Mouse (Mus musculus) layer of hippocampus, postnatal 10 days (tissue): ENCODE measurements around the gene Sap25. TPM values are rescaled to one million over a fixed set of nuclear protein-coding genes. Genes with fewer than 3 reads are reported as not detected.

ENCODE experiments used
- DNase-seq, 2 experiments: peaks; one replicate each; pipeline ENCODE4 v3.0.0; 2021; ENCODE audit warnings: low spot score in 2 of 2
- total RNA-seq, 2 experiments: library from RNA; stranded (reverse); gene quantifications; 2 replicates each; pipeline ENCODE4 v1.2.3; 2021

Gene Sap25
- total RNA-seq, 2 experiments from 2014 or later, result 5.0 to 7.5 TPM

DNA sequence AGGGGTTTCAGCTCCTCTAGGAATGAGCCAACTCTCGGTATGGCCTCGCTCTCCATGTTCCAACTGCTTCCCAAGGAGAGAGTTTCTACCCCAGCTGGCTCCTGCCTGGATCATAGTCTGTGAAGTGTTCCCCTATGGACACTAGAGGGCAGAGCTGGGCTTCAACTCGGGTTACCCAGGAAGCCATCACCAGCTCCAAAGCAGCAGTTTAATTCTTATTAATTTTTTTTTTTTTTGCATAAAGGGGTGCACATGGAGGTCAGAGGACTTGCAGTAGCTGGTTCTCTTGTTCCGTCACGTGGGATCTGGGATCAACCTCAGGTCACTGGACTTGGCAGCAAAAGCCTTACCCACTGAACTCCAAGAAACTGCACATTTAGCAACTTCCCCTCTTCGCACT is 15.8 kb downstream of the Sap25 start:
- DNase-seq, result peak; percentile 83 to 85

DNA sequence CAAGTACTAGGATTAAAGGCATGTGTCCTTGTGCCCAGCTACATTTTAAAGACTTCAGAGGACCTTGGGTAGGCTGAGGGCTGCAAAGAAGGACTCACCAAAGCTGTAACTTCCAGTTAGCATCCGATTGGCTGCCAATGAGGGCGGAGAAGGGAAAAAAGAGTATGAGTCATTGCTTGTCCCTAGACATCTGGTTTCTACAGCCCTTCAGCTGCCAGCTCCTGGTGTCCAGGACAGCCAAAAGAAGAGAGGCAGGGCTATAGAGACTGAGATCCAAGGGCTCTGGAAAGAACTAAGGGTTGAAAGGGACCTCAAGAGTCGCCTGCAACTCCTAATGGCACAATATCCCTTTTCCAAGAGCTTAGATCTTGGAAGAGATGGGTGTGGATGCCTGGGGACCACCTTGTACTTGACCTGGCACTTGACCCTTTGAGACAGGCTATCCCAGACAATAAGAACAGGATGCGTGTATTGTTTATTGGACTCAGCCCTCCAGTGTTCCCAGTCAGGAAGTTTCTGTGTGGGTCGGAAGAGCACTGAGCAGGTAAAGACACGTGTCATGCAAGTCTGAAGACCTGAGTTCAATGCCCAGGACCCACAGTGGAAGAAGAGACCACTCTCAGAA is 19.0 kb downstream of the Sap25 start:
- no peak for DNase-seq

DNA sequence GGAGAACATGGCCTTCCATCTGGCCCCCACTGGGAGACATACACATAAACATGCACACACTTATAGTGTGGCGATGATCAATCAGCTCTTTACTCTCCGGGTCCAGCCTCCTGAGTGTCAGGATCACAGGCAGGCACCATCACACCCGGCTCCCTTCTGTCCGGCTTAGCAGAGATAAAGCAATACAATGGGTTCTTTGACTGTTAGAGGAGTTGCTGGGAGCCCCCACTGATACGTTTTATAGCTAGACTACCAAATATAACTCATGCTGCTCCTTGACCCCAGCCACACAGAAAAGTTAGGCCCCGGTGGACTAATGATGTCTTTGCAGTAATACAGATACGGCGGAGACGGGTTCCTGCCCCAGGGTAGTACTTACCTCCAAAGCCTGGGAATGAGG is 21.9 kb downstream of the Sap25 start:
- no peak for DNase-seq

DNA sequence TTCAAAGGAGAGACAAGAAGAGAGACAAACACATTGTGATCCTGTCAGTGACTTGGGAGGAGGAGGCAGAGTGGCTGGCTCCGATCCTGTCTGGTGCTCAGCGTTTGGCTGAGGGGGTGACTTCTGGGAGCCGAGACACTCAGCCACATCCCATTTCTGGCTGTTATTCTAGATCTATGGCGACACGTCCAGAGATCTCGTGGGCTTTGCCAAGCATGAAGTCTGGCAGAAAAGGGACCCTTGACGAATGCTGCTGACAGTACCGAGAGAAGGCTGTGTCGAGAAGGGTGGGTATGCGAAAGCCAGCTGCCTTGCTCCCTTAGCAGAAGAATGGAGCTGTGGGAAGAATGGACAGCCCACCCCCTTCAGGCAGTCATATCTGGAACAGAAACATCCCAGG is 27.8 kb downstream of the Sap25 start:
- no peak for DNase-seq

- DNase-seq, result peak in 1 of 2 experiments; percentile 11
Measured at GRCm38 (mm10) chr5:137670240-137670639, 29.1 kb downstream of the Sap25 start.

- DNase-seq, result peak; percentile 21 to 26
Measured at GRCm38 (mm10) chr5:137671443-137672240, 30.5 kb downstream of the Sap25 start.

DNA sequence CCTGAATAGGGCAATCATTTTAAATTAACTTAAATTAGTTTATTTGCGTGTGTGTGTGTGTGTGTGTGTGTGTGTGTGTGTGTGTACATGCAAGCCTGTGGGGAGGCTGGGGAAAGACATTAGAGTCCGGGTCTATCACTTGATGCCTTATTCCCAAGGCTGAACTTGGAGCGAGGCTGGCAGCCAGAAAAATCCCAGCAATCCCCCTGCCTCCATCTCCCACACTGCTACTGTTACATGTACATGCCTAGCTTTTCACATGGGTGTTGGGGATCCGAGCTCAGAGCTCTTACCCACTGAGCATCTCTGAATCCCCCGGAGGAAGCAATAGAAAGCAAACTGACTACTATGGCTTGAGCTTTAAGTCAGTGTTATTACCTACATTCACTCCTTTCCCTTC is 31.2 kb downstream of the Sap25 start:
- DNase-seq, result peak in 1 of 2 experiments; percentile 10

GRCm38 (mm10) chr5:137673015-137673414 is 31.9 kb downstream of the Sap25 start:
- DNase-seq, result no peak

DNA sequence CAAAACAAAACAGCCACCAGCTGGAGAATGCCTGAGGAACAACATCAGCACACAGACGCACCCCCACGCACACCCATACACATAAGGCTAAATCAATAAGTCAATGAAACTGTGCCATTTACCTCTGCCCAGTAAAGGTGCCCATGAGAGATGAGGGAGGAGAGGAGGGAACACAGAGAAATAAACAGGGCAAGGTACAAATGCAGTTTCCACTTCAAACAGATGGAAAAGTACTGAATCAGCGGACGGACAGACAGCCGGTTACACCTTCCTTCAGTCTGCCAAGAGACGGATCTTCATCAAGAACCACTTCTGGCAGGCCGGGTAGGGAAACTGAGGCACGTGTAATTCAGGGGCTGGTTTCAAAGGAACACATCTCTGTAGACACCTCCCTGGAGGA is 33.7 kb downstream of the Sap25 start:
- no peak for DNase-seq

- no peak for DNase-seq
Measured at GRCm38 (mm10) chr5:137677859-137678258, 36.7 kb downstream of the Sap25 start.

GRCm38 (mm10) chr5:137678736-137679135 is 37.6 kb downstream of the Sap25 start:
- DNase-seq, result no peak

DNA sequence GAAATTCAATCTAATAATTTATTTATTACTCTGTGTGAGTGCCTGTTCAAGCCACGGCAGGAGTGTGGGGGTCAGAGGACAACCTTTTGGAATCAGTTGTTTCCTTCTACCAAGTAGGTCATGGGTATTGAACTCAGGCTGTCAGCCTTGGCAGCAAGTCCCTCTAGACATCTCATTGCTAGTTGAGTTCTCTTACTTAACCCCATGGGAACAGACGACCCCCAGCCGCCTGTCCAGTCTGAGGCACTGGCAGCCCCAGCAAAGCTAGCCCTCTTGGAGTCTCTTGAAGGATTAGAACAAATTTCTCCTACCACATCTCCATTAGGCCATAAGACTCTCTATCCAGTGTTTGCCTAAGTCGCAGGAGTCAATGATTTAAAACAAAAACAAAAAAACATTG is 38.6 kb downstream of the Sap25 start:
- no peak for DNase-seq

DNA sequence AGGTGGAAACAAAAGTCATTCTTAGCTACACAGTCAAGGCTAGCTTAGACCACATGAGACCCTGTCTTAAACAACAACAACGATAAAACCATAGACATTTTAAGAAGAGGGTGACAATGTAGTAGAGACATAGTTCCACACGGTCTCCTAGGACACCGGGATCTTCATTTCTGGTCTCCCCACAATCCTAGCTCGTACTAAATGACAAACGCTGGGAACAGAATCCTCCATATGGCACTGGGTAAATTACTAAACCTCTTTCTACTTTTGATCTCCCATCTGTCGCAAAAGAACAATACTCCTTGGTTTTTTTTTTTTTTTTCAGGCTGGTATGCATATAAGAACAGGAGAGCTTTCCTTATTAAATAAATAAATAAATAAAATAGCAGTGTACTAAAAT is 41.4 kb downstream of the Sap25 start:
- DNase-seq, result no peak

DNA sequence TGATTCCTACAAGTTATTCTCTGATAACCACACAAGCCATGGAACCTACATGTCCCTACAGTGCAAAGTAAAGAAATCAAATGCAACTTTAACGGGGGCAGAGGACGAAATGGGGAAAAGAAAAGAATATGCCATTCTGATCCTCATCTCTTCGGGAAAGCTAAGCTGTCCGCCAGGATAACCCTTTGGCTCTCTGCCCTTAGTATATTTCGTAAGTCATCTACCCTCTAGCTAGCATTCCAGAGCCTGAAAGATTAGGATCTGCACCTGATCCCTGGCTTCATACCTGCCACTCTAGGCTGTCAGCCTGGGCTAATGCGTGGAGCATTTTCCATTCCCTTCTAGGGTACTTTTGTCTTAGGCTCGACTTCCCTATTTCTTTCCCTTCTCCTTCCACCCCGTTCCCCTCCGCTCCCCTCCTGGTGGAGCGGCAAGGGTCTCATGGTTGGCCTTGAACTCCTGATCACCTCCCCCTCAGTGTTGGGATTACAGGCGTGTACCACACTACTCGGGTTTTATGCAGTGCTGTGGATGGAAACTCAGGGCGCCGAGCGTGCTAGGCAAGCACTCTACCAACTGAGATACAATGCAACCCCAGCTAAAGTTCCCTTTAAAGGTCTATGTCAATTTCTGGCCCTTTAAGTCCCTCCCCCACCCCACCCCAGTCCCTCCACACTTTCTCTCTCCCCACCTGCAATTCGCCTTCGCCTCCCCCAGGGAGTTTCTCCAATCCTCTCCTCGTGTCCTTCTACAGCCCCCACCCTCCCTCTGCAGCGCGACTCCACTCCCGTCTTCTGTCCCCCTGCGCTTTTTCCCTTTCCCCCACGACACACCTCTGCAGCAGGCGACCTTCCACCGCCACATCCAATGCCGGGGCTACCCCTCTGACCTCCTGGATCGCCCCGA is 42.5 kb downstream of the Sap25 start:
- no peak for DNase-seq

DNA sequence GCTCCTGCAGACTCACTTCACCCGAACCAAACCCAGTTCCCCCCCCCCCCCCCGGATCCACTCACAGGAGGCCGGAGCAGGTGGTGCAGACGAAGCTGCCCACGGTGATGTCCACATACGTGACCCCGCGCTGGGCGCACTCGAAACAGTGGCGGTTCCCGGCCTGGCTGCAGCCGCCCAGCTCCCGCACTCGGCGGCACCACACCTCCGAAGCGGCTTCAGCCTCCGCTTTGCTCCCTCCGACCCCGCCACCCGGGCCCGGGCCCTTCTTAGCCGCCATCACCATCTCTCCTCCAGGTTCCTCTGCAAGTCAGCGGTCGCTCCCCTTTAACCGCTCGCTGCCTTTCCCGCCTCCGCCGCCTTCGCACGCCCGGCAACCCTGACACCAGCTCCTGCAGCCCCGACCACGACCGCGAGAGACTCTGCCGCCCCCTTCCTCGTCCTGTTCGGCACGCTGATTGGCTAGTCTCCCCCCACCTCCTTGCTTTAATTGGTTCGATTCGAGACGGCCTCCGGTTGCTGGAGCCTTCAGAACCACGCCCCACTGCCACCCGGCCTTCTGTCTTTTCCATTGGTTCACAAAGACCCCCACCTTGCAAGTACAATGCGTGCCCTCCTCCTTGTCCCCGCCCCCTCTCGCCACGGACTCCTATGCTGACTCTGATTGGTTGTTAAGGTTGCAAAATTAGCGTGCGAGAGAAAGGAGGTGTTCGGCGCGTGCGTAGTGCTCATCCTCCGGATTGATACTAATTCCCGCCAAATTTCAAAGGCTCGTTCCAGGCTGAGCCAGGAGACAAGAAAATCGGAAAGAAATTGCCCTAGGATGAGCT is 43.4 kb downstream of the Sap25 start, which contains the start of gene Agfg2:
TSS of gene Agfg2 (minus strand) at position 433 of the 830 bp plus-strand sequence.
- DNase-seq, result peak; percentile 97

GRCm38 (mm10) chr5:137685653-137686052 is 44.5 kb downstream of the Sap25 start:
- no peak for DNase-seq

DNA sequence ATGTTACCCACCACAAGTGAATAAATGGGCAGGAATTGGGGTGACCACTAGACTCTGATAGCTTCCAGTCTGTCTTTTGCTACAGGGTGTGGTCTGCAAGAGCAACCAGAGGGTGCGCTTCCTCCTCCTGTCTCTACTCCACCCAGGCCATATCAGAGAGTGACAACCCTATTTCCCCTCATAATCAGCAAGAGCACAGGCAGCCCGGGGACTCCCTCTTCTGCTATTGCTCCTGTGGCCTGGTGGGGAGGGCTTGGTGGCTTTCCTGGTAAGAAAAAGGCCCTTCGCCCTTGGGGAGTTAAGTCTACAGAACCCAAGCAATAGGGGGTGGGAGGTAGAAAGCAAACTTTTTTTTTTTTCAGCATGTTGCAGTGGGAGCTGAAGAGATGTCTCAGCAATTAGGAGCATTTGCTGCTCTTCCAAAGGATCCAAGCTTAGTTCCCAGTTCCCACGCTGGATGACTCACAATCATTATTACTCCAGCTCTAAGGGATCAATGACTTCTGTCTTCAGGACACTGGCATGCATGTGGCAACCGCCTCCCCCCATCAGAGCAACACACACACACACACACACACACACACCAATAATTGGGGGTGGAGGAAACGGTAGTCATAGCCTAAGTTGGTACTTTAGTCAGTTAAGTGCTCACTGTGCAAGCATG is 45.1 kb downstream of the Sap25 start:
- no peak for DNase-seq

GRCm38 (mm10) chr5:137689974-137690373 is 48.8 kb downstream of the Sap25 start:
- no peak for DNase-seq

- DNase-seq, result no peak
Measured at GRCm38 (mm10) chr5:137690531-137690930, 49.4 kb downstream of the Sap25 start.

- DNase-seq, result no peak
Measured at GRCm38 (mm10) chr5:137691881-137692280, 50.7 kb downstream of the Sap25 start.
